Mouse (Mus musculus): ENCODE results near the gene Gss.

- TF ChIP-seq CTCF (IDR thresholded peaks at IDR 0.05; ENCODE audit: low read depth) (no peak), EP300 (optimal IDR thresholded peaks at IDR 0.05) (no peak)
These were observed 12.1 kb upstream of the Gss start for GRCm38 (mm10) chr2:155604560-155605235.

Data from stomach, postnatal 0 days (tissue).